Mouse (Mus musculus) forebrain, embryonic 15.5 days (tissue): Measurements from ENCODE around the gene Fam193a. TPM values are rescaled to one million over a fixed set of nuclear protein-coding genes. Genes with fewer than 3 reads are reported as not detected.

ENCODE experiments used
- ATAC-seq: fragments of 200-750 bp; cut with Nextera tagmentation; replicated peaks from 2 replicates; pipeline ENCODE4 v1.8.0; 2017; ENCODE audit warnings: mild to moderate bottlenecking, moderate TSS enrichment, moderate library complexity
- H3K27ac ChIP-seq: fragments of 300-500 bp; sonication (generic); replicated peaks from 2 replicates; pipeline ENCODE4 v1.5.1; 2015; ENCODE audit warnings: mild to moderate bottlenecking, inconsistent platforms
- H3K27me3 ChIP-seq: fragments of 300-500 bp; sonication (generic); 2 replicates; pipeline ENCODE4 v1.6.1; 2015; ENCODE audit warnings: inconsistent platforms
- H3K36me3 ChIP-seq: fragments of 300-500 bp; sonication (generic); 2 replicates; pipeline ENCODE4 v1.6.1; 2015; ENCODE audit warnings: mild to moderate bottlenecking, inconsistent platforms
- H3K4me1 ChIP-seq: fragments of 300-500 bp; sonication (generic); 2 replicates; pipeline ENCODE4 v1.6.1; 2015; ENCODE audit warnings: inconsistent platforms
- H3K4me2 ChIP-seq: fragments of 300-500 bp; sonication (generic); replicated peaks from 2 replicates; pipeline ENCODE4 v1.6.1; 2015; ENCODE audit warnings: mild to moderate bottlenecking, inconsistent platforms
- H3K4me3 ChIP-seq: fragments of 300-500 bp; sonication (generic); 2 replicates; pipeline ENCODE4 v1.5.1; 2015; ENCODE audit warnings: mild to moderate bottlenecking, inconsistent platforms
- H3K9ac ChIP-seq: fragments of 300-500 bp; sonication (generic); replicated peaks from 2 replicates; pipeline ENCODE4 v1.6.1; 2015; ENCODE audit warnings: mild to moderate bottlenecking, inconsistent platforms
- H3K9me3 ChIP-seq: fragments of 300-500 bp; sonication (generic); 2 replicates; pipeline ENCODE4 v1.6.1; 2016; ENCODE audit warnings: inconsistent platforms
- WGBS: fragments of 180-500 bp; shearing (Covaris S2); methylation state at CpG from one replicate; pipeline ENCODE4 v1.1.7; 2015; ENCODE audit warnings: mixed read lengths; 5-methylcytosine and 5-hydroxymethylcytosine counted together
- polyA plus RNA-seq: library from polyadenylated mRNA; unstranded; fragments of >200 nt; fragmentation: Nextera tagmentation; extraction: Ambion mirVana; gene quantifications from 2 replicates; pipeline ENCODE4 v1.2.1, GENCODE M21; 2015

Fam193a gene
- polyA plus RNA-seq, 1 experiment from 2014 or later = 16.7 TPM

- H3K27ac ChIP-seq = no peak overlapping the region
- no peak overlapping the region for H3K4me3 ChIP-seq
- WGBS = 98% methylated on average over 3 of the region's 3 CpGs
- H3K9me3 ChIP-seq = no peaks in the 10 kb centered on the region
- ATAC-seq = no peak
- no peak overlapping the region for H3K9ac ChIP-seq
- H3K4me1 ChIP-seq = no peaks in the 10 kb centered on the region
- H3K27me3 ChIP-seq = no peaks in the 10 kb centered on the region
- H3K4me2 ChIP-seq = no peak overlapping the region
- H3K36me3 ChIP-seq = peaks cover 79% of the 10 kb centered on the region
These were observed 17.6 kb upstream of the Fam193a start for GRCm38 (mm10) chr5:34352084-34352631.

- no peaks in the 10 kb centered on the region for H3K9me3 ChIP-seq
- H3K4me3 ChIP-seq = no peak overlapping the region
- ATAC-seq = no peak
- H3K9ac ChIP-seq = no peak overlapping the region
- H3K27ac ChIP-seq = no peak overlapping the region
- H3K36me3 ChIP-seq = peaks cover 29% of the 10 kb centered on the region
- H3K4me1 ChIP-seq = no peaks in the 10 kb centered on the region
- H3K27me3 ChIP-seq = no peaks in the 10 kb centered on the region
- 93% methylated on average over 3 of the region's 3 CpGs for WGBS
- no peak overlapping the region for H3K4me2 ChIP-seq
These were observed 9.5 kb upstream of the Fam193a start for GRCm38 (mm10) chr5:34360261-34360660.

- no peaks in the 10 kb centered on the region for H3K4me1 ChIP-seq
- H3K27ac ChIP-seq = no peak overlapping the region
- H3K4me3 ChIP-seq = no peak overlapping the region
- H3K4me2 ChIP-seq = no peak overlapping the region
- no peak overlapping the region for H3K9ac ChIP-seq
- H3K9me3 ChIP-seq = no peaks in the 10 kb centered on the region
- peaks cover 21% of the 10 kb centered on the region for H3K36me3 ChIP-seq
- ATAC-seq = no peak
- no peaks in the 10 kb centered on the region for H3K27me3 ChIP-seq
These were observed 6.6 kb upstream of the Fam193a start for GRCm38 (mm10) chr5:34363115-34363514.

- ATAC-seq = 0 out of 2 replicates have a peak, but pooled peaks have one; percentile 3
- peak overlapping the region; percentile 64 for H3K4me2 ChIP-seq
- no peaks in the 10 kb centered on the region for H3K9me3 ChIP-seq
- H3K4me1 ChIP-seq = peaks cover 24% of the 10 kb centered on the region
- 74% methylated on average over 7 of the region's 7 CpGs for WGBS
- peaks cover 4% of the 10 kb centered on the region; the same call in 1 of the 2 replicates for H3K36me3 ChIP-seq
- no peaks in the 10 kb centered on the region for H3K27me3 ChIP-seq
- H3K9ac ChIP-seq = peak overlapping the region; percentile 74
- peak overlapping the region; percentile 96 for H3K4me3 ChIP-seq
- H3K27ac ChIP-seq = peak overlapping the region; percentile 87
These were observed 1.0 kb upstream of the Fam193a start for GRCm38 (mm10) chr5:34368551-34369290.

- Histone ChIP-seq H3K36me3 (no peaks in the 10 kb centered on the region), H3K27me3 (no peaks in the 10 kb centered on the region), H3K9ac (peak overlapping the region; percentile 93), H3K4me1 (peaks cover 24% of the 10 kb centered on the region), H3K4me2 (peak overlapping the region; percentile 46), H3K4me3 (peak overlapping the region; percentile 96), H3K27ac (peak overlapping the region; percentile 79), H3K9me3 (no peaks in the 10 kb centered on the region)
- no peak for ATAC-seq
- under 1% methylated on average over 102 of the region's 114 CpGs for WGBS
These were observed 490 bp downstream of the Fam193a start for GRCm38 (mm10) chr5:34370022-34370823.

- H3K9ac ChIP-seq = peak overlapping the region; percentile 93
- H3K36me3 ChIP-seq = no peaks in the 10 kb centered on the region
- H3K9me3 ChIP-seq = no peaks in the 10 kb centered on the region
- H3K4me1 ChIP-seq = peaks cover 24% of the 10 kb centered on the region
- WGBS = 29% methylated on average over 8 of the region's 8 CpGs
- H3K27ac ChIP-seq = no peak overlapping the region
- ATAC-seq = no peak
- no peaks in the 10 kb centered on the region for H3K27me3 ChIP-seq
- H3K4me2 ChIP-seq = peak overlapping the region; percentile 46
- H3K4me3 ChIP-seq = peak overlapping the region; percentile 96
These were observed 1.1 kb downstream of the Fam193a start for GRCm38 (mm10) chr5:34370840-34371239.

GRCm38 (mm10) chr5:34372141-34372540 lies 2.4 kb downstream of the Fam193a start:
- no peak overlapping the region for H3K9ac ChIP-seq
- no peak overlapping the region; the same call in 1 of the 2 replicates for H3K4me2 ChIP-seq
- no peak overlapping the region for H3K27ac ChIP-seq
- no peaks in the 10 kb centered on the region for H3K27me3 ChIP-seq
- no peaks in the 10 kb centered on the region for H3K36me3 ChIP-seq
- peaks cover 24% of the 10 kb centered on the region for H3K4me1 ChIP-seq
- no peaks in the 10 kb centered on the region for H3K9me3 ChIP-seq
- ATAC-seq = no peak
- H3K4me3 ChIP-seq = no peak overlapping the region

GRCm38 (mm10) chr5:34372541-34372940 lies 2.8 kb downstream of the Fam193a start:
- no peak for ATAC-seq
- Histone ChIP-seq H3K4me1 (peaks cover 24% of the 10 kb centered on the region), H3K9ac (no peak overlapping the region), H3K4me2 (no peak overlapping the region), H3K27ac (no peak overlapping the region), H3K36me3 (no peaks in the 10 kb centered on the region), H3K4me3 (no peak overlapping the region), H3K27me3 (no peaks in the 10 kb centered on the region), H3K9me3 (no peaks in the 10 kb centered on the region)

- Histone ChIP-seq H3K36me3 (no peaks in the 10 kb centered on the region), H3K9me3 (no peaks in the 10 kb centered on the region), H3K27me3 (no peaks in the 10 kb centered on the region), H3K4me3 (no peak overlapping the region), H3K27ac (no peak overlapping the region), H3K4me1 (0 out of 2 replicates have a peak, but pooled peaks cover 5% of the 10 kb centered on the region), H3K4me2 (no peak overlapping the region), H3K9ac (no peak overlapping the region)
- ATAC-seq = no peak
These were observed 9.1 kb downstream of the Fam193a start for GRCm38 (mm10) chr5:34378787-34379186.

- 98% methylated on average over 2 of the region's 2 CpGs for WGBS
- Histone ChIP-seq H3K9me3 (no peaks in the 10 kb centered on the region), H3K27me3 (no peaks in the 10 kb centered on the region), H3K9ac (no peak overlapping the region), H3K36me3 (no peaks in the 10 kb centered on the region), H3K4me1 (0 out of 2 replicates have a peak, but pooled peaks cover 7% of the 10 kb centered on the region), H3K4me3 (no peak overlapping the region), H3K27ac (no peak overlapping the region), H3K4me2 (no peak overlapping the region)
- no peak for ATAC-seq
These were observed 12.0 kb downstream of the Fam193a start for GRCm38 (mm10) chr5:34381700-34382099.

GRCm38 (mm10) chr5:34385616-34386015 lies 15.9 kb downstream of the Fam193a start:
- Histone ChIP-seq H3K9ac (no peak overlapping the region), H3K36me3 (no peaks in the 10 kb centered on the region), H3K27me3 (no peaks in the 10 kb centered on the region), H3K9me3 (0 out of 2 replicates have a peak, but pooled peaks cover 2% of the 10 kb centered on the region), H3K27ac (no peak overlapping the region), H3K4me1 (0 out of 2 replicates have a peak, but pooled peaks cover 7% of the 10 kb centered on the region), H3K4me3 (no peak overlapping the region), H3K4me2 (no peak overlapping the region)
- ATAC-seq = no peak
- WGBS = 99% methylated on average over 5 of the region's 5 CpGs

GRCm38 (mm10) chr5:34386744-34387143 lies 17.0 kb downstream of the Fam193a start:
- Histone ChIP-seq H3K4me1 (0 out of 2 replicates have a peak, but pooled peaks cover 7% of the 10 kb centered on the region), H3K4me3 (no peak overlapping the region), H3K9ac (no peak overlapping the region), H3K36me3 (no peaks in the 10 kb centered on the region), H3K27me3 (no peaks in the 10 kb centered on the region), H3K4me2 (no peak overlapping the region), H3K9me3 (peaks cover 2% of the 10 kb centered on the region; the same call in 1 of the 2 replicates), H3K27ac (no peak overlapping the region)
- ATAC-seq = no peak
- WGBS = 99% methylated on average over 2 of the region's 2 CpGs
